Mouse (Mus musculus) MEL (cell line): ENCODE results near the gene Fam84b. TPM values are rescaled to one million over a fixed set of nuclear protein-coding genes. Genes with fewer than 3 reads are reported as not detected.

Source experiments
- DNase-seq: peaks from one replicate; pipeline ENCODE4 v3.0.0; 2011; ENCODE audit warnings: low read depth, low spot score
- H3K27ac ChIP-seq: 2 replicates; pipeline ENCODE4 v1.5.1; 2012; ENCODE audit warnings: low read depth, mild to moderate bottlenecking, control low read depth, low read length, moderate library complexity; ENCODE audit not compliant: control insufficient read depth
- H3K27me3 ChIP-seq, 2 experiments: fragments of 150-350 bp in 1 of 2; sonication (generic) in 1 of 2; 2 replicates each; pipeline ENCODE4 v1.6.1; 2012; ENCODE audit warnings: low read length in 2 of 2, mild to moderate bottlenecking in 2 of 2, improper control_type of control experiment in 1 of 2, moderate library complexity in 1 of 2; ENCODE audit not compliant: insufficient read depth in 2 of 2, control insufficient read depth in 1 of 2
- H3K36me3 ChIP-seq, 2 experiments: 2 replicates each; pipeline ENCODE4 v1.6.1; 2012 to 2014; ENCODE audit warnings: low read length in 2 of 2, improper control_type of control experiment in 1 of 2, inconsistent platforms in 1 of 2, mild to moderate bottlenecking in 1 of 2; ENCODE audit not compliant: insufficient read depth in 2 of 2, control insufficient read depth in 1 of 2
- H3K4me1 ChIP-seq, 2 experiments: fragments of 150-350 bp in 1 of 2; sonication (generic) in 1 of 2; 2 replicates each; pipeline ENCODE4 v1.6.1; 2012; ENCODE audit warnings: low read length in 2 of 2, improper control_type of control experiment in 1 of 2, mild to moderate bottlenecking in 1 of 2; ENCODE audit not compliant: insufficient read depth in 2 of 2, control insufficient read depth in 1 of 2
- H3K4me3 ChIP-seq, 2 experiments: fragments of 150-350 bp in 1 of 2; sonication (generic) in 1 of 2; 2 replicates each; pipeline ENCODE4 v1.5.1; 2012; ENCODE audit warnings: low read depth in 2 of 2, low read length in 2 of 2, mild to moderate bottlenecking in 2 of 2, moderate library complexity in 2 of 2, control low read depth in 1 of 2, improper control_type of control experiment in 1 of 2; ENCODE audit not compliant: control insufficient read depth in 1 of 2, insufficient read depth in 1 of 2
- H3K79me2 ChIP-seq: 2 replicates; pipeline ENCODE4 v1.6.1; 2012; ENCODE audit warnings: mild to moderate bottlenecking, low read length, moderate library complexity; ENCODE audit not compliant: control insufficient read depth, poor library complexity, insufficient read depth
- H3K9ac ChIP-seq: 2 replicates; pipeline ENCODE4 v1.6.1; 2012; ENCODE audit warnings: low read depth, mild to moderate bottlenecking, control low read depth, low read length, moderate library complexity; ENCODE audit not compliant: control insufficient read depth, poor library complexity, severe bottlenecking
- H3K9me3 ChIP-seq: fragments of 150-350 bp; sonication (generic); replicated peaks from 2 replicates; pipeline ENCODE4 v1.6.1; 2012; ENCODE audit warnings: mild to moderate bottlenecking, low read length, improper control_type of control experiment, moderate library complexity; ENCODE audit not compliant: insufficient read depth
- BHLHE40 ChIP-seq: IDR thresholded peaks from 2 replicates; pipeline ENCODE4 v1.6.1; 2012; ENCODE audit warnings: low read depth, mild to moderate bottlenecking, inconsistent platforms, low read length, improper control_type of control experiment, borderline replicate concordance
- E2F4 ChIP-seq: IDR thresholded peaks from 2 replicates; pipeline ENCODE4 v1.6.1; 2011; ENCODE audit warnings: low read depth, low read length, improper control_type of control experiment, borderline replicate concordance
- ELF1 ChIP-seq: IDR thresholded peaks from 2 replicates; pipeline ENCODE4 v1.6.1; 2014; ENCODE audit warnings: low read depth, mild to moderate bottlenecking, inconsistent platforms, low read length, improper control_type of control experiment, moderate library complexity
- GABPA ChIP-seq: IDR thresholded peaks from 2 replicates; pipeline ENCODE4 v1.6.1; 2012; ENCODE audit warnings: low read depth, mild to moderate bottlenecking, inconsistent platforms, low read length, improper control_type of control experiment, moderate library complexity
- GATA1 ChIP-seq: IDR thresholded peaks from 2 replicates; pipeline ENCODE4 v1.6.1; 2011; ENCODE audit warnings: low read depth, low read length, improper control_type of control experiment
- HCFC1 ChIP-seq: IDR thresholded peaks from 2 replicates; pipeline ENCODE4 v1.6.1; 2012; ENCODE audit warnings: low read depth, mild to moderate bottlenecking, inconsistent platforms, low read length, improper control_type of control experiment, moderate library complexity
- MAX ChIP-seq: IDR thresholded peaks from 2 replicates; pipeline ENCODE4 v1.6.1; 2011; ENCODE audit warnings: low read length, improper control_type of control experiment
- MAZ ChIP-seq: IDR thresholded peaks from 2 replicates; pipeline ENCODE4 v1.6.1; 2012; ENCODE audit warnings: low read depth, mild to moderate bottlenecking, inconsistent platforms, low read length, improper control_type of control experiment
- MXI1 ChIP-seq: IDR thresholded peaks from 2 replicates; pipeline ENCODE4 v1.6.1; 2011; ENCODE audit warnings: mild to moderate bottlenecking, low read depth, low read length, improper control_type of control experiment
- MYC ChIP-seq: IDR thresholded peaks from 2 replicates; pipeline ENCODE4 v1.6.1; 2011; ENCODE audit warnings: low read depth, mild to moderate bottlenecking, low read length, improper control_type of control experiment, moderate library complexity
- NELFE ChIP-seq: IDR thresholded peaks from 2 replicates; pipeline ENCODE4 v1.6.1; 2011; ENCODE audit warnings: low read depth, low read length, improper control_type of control experiment
- NRF1 ChIP-seq: IDR thresholded peaks from 2 replicates; pipeline ENCODE4 v1.6.1; 2014; ENCODE audit warnings: low read depth, mild to moderate bottlenecking, inconsistent platforms, low read length, improper control_type of control experiment, moderate library complexity; ENCODE audit not compliant: poor library complexity, insufficient read depth, severe bottlenecking
- POLR2AphosphoS2 ChIP-seq: IDR thresholded peaks from 2 replicates; pipeline ENCODE4 v1.6.1; 2011; ENCODE audit warnings: low read length, improper control_type of control experiment
- RAD21 ChIP-seq: IDR thresholded peaks from 2 replicates; pipeline ENCODE4 v1.6.1; 2011; ENCODE audit warnings: mild to moderate bottlenecking, low read depth, low read length, improper control_type of control experiment
- RCOR1 ChIP-seq: IDR thresholded peaks from 2 replicates; pipeline ENCODE4 v1.6.1; 2012; ENCODE audit warnings: low read depth, mild to moderate bottlenecking, inconsistent platforms, low read length, improper control_type of control experiment
- TAL1 ChIP-seq: IDR thresholded peaks from 2 replicates; pipeline ENCODE4 v1.6.1; 2012; ENCODE audit warnings: mild to moderate bottlenecking, inconsistent platforms, low read length, moderate library complexity, mixed read lengths
- TBP ChIP-seq: IDR thresholded peaks from 2 replicates; pipeline ENCODE4 v1.8.0; 2011; ENCODE audit warnings: low read depth, low read length, improper control_type of control experiment
- TCF12 ChIP-seq: IDR thresholded peaks from 2 replicates; pipeline ENCODE4 v1.6.1; 2014; ENCODE audit warnings: low read depth, mild to moderate bottlenecking, inconsistent platforms, low read length, improper control_type of control experiment, moderate library complexity
- USF1 ChIP-seq: IDR thresholded peaks from 2 replicates; pipeline ENCODE4 v1.6.1; 2014; ENCODE audit warnings: low read depth, mild to moderate bottlenecking, inconsistent platforms, low read length, improper control_type of control experiment, moderate library complexity
- USF2 ChIP-seq, 2 experiments: IDR thresholded peaks; 2 replicates each; pipeline ENCODE4 v1.6.1; 2011 to 2012; ENCODE audit warnings: improper control_type of control experiment in 2 of 2, low read length in 2 of 2, borderline replicate concordance in 1 of 2, inconsistent platforms in 1 of 2, low read depth in 1 of 2, mild to moderate bottlenecking in 1 of 2; ENCODE audit not compliant: insufficient read depth in 1 of 2
- ZC3H11A ChIP-seq: IDR thresholded peaks from 2 replicates; pipeline ENCODE4 v1.6.1; 2012; ENCODE audit warnings: low read depth, mild to moderate bottlenecking, inconsistent platforms, low read length, improper control_type of control experiment
- ZKSCAN1 ChIP-seq: IDR thresholded peaks from 2 replicates; pipeline ENCODE4 v1.6.1; 2012; ENCODE audit warnings: low read depth, mild to moderate bottlenecking, inconsistent platforms, low read length, improper control_type of control experiment, moderate library complexity
- ZNF384 ChIP-seq: IDR thresholded peaks from 2 replicates; pipeline ENCODE4 v1.6.1; 2012; ENCODE audit warnings: low read depth, mild to moderate bottlenecking, inconsistent platforms, low read length, improper control_type of control experiment
- polyA plus RNA-seq, 2 experiments: library from polyadenylated mRNA; stranded (reverse) in 1 of 2; unstranded in 1 of 2; fragments of >175 nt in 1 of 2; fragments of >200 nt in 1 of 2; gene quantifications; 2 replicates each; pipeline versions ENCODE4 v1.2.1 to v1.2.4; 2012; ENCODE audit warnings: low replicate concordance in 2 of 2, low read depth in 1 of 2; ENCODE audit not compliant: insufficient read length in 2 of 2, insufficient read depth in 1 of 2, missing spikeins in 1 of 2
- total RNA-seq: library from RNA; depleted of rRNA; stranded (reverse); fragments of 300-350 nt; gene quantifications from 2 replicates; pipeline ENCODE4 v1.2.3, GENCODE M21; 2012

Fam84b gene
- total and polyA plus RNA-seq, 3 experiments: not detected

DNA sequence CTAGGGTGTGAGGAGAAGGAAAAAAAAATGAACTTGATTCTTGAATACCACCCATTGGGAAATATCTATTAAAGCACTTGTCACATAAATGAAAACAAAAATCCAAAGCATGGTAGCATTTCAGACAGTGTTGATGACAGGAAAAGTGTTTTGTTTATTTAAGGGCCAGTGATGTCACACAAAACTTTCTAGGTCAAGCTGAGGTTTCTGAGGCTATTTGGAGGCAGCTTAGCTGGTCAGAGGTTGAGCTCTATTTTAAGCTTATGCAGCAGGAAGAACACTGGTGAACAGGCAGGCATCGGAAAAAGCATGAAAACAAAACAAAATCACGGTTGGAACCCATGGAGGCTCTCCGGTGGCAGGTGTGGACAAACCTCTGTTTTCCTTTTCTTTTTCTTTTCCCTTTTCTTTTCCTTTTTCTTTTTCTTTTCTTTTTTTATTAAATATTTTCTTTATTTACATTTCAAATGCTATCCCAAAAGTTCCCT lies 39.4 kb upstream of the Fam84b start:
- no peak overlapping the region for H3K9ac ChIP-seq
- H3K79me2 ChIP-seq: no peaks in the 10 kb centered on the region
- H3K4me1 ChIP-seq: no peaks in the 10 kb centered on the region
- DNase-seq: no peak
- no peaks in the 10 kb centered on the region; the same call in 1 of the 2 replicates for H3K9me3 ChIP-seq
- H3K4me3 ChIP-seq: no peak overlapping the region
- H3K36me3 ChIP-seq: no peaks in the 10 kb centered on the region
- no peaks in the 10 kb centered on the region for H3K27me3 ChIP-seq
- H3K27ac ChIP-seq: no peak overlapping the region
- TF ChIP-seq E2F4 (no peak), RCOR1 (no peak), ZNF384 (no peak), MAX (no peak), GABPA (no peak), BHLHE40 (no peak), TBP (no peak), ELF1 (no peak), USF1 (no peak)

DNA sequence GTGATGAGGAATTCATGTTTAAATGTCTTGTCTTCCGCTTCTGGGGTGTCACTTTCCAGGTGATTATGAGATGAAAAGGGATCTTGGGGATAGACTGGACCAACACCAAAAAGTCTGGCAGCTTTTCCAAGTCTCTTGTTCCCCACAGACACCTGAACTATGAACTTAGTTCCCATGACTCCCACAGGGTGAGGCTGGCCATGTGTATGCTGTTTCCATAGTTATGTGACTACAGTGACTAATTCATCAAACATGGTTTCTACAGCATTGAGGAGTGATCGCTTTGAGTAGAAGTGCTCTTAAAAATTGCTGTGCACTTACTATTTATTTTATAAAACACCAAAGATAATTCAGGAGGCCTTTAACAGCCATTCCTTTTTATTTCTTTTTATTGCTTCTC lies 35.1 kb upstream of the Fam84b start:
- Histone ChIP-seq H3K36me3 (no peaks in the 10 kb centered on the region), H3K4me3 (no peak overlapping the region), H3K79me2 (no peaks in the 10 kb centered on the region), H3K4me1 (no peaks in the 10 kb centered on the region), H3K27me3 (no peaks in the 10 kb centered on the region), H3K9me3 (no peaks in the 10 kb centered on the region; the same call in 1 of the 2 replicates), H3K27ac (no peak overlapping the region), H3K9ac (no peak overlapping the region)
- no peak for DNase-seq
- TF ChIP-seq GABPA: no peak
- TF ChIP-seq NRF1: no peak
- TF ChIP-seq USF2 (IDR thresholded peaks at IDR 0.05; ENCODE audit: borderline replicate concordance in 1 of 2, insufficient read depth in 1 of 2, low read depth in 1 of 2, low read length in 2 of 2): no peak
- TF ChIP-seq ELF1: no peak
- no peak for TF ChIP-seq USF1
- TF ChIP-seq MAZ: no peak
- no peak for TF ChIP-seq MYC
- no peak for TF ChIP-seq NELFE
- no peak for TF ChIP-seq POLR2AphosphoS2

DNA sequence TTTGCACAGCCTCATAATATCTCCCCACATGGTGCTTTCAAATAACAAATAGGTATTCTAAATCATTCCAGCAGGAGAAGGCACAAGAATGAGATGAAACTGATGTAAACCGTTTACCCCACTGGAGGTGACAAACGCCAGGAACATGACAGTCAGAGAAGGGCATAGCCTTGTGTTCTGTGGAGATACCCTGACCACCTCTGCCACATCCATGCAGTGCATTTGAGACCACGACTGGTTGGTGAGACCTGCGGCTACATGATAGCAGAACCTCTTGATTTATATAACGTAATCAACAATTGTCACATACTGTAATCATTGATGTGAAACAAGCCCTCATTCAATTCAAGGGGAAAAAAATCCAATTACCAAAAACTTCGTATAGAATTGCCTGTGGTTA lies 22.1 kb upstream of the Fam84b start:
- H3K27ac ChIP-seq: no peak overlapping the region
- H3K9ac ChIP-seq: no peak overlapping the region
- TF ChIP-seq GATA1: no peak
- TF ChIP-seq TAL1: no peak
- TF ChIP-seq BHLHE40: no peak
- TF ChIP-seq HCFC1: no peak
- TF ChIP-seq E2F4: no peak
- no peak for TF ChIP-seq GABPA
- TF ChIP-seq TCF12: no peak
- no peak for TF ChIP-seq ZC3H11A
- TF ChIP-seq MYC: no peak
- no peak for TF ChIP-seq RAD21
- no peak for TF ChIP-seq MXI1
- TF ChIP-seq NRF1: no peak
- no peak for TF ChIP-seq ZKSCAN1
- H3K9me3 ChIP-seq: no peaks in the 10 kb centered on the region
- no peaks in the 10 kb centered on the region for H3K4me1 ChIP-seq
- H3K27me3 ChIP-seq: no peaks in the 10 kb centered on the region
- no peaks in the 10 kb centered on the region for H3K36me3 ChIP-seq
- H3K4me3 ChIP-seq: no peak overlapping the region
- DNase-seq: no peak
- H3K79me2 ChIP-seq: no peaks in the 10 kb centered on the region
